Comparison of ENCODE assay signal across 24 mouse cellular contexts in the genomic region with DNA sequence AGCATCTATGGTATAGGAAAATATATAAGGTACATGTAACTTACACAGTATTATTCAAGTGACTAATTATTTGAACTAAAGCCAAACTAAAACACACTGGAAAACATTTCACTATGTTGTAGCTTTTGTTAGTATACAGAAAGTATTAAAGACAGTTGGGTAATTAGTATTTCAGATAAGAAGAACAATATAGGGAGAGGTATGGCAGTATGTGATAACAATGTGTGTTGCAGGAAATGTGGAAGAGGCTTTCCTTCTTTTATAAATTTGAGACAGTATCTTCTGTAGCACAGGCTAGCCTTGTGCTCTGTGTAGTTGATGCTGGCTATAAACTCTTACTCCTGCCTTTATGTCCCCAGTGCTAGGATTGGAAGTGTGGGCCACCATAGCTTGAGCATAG. TPM values are rescaled to one million over a fixed set of nuclear protein-coding genes. Genes with fewer than 3 reads are reported as not detected.
DNase-seq lines count a peak whose midpoint lies in the region; ATAC-seq and TF ChIP-seq lines count a peak whose summit lies in the region.
"Had no signal": no experiment of that assay in that cellular context is flagged by ENCODE, and none has a peak within 500 bp of the region (broad histone marks: within the 10 kb centered on the region; RNA-seq: fewer than 3 reads in every experiment).

No protein-coding gene starts in this region.

- peak overlapping the region; percentile 34; the same call in 1 of the 2 replicates for H3K27ac ChIP-seq in MEL (ENCODE audit: control insufficient read depth, low read depth, low read length)
- H3K27ac ChIP-seq in forebrain, embryonic 12.5 days, result no peak overlapping the region

- peaks cover 3 to 7% of the 10 kb centered on the region in 2 experiments for H3K4me1 ChIP-seq in MEL (ENCODE audit: control insufficient read depth in 1 of 2, insufficient read depth in 2 of 2, low read length in 2 of 2)
- no peaks in the 10 kb centered on the region for H3K4me1 ChIP-seq in forebrain, embryonic 12.5 days

- H3K4me2 ChIP-seq in forebrain, embryonic 12.5 days, result no peak overlapping the region

- no peak for TF ChIP-seq RAD21 in MEL (IDR thresholded peaks at IDR 0.05; ENCODE audit: low read depth, low read length)

- peak; percentile 40 for DNase-seq in MEL (ENCODE audit: low read depth, low spot score)
- peak; percentile 14 for DNase-seq in MEL-GATA-1-ER (ENCODE audit: extremely low read depth, low read depth)
- DNase-seq in gastrocnemius, postnatal 25 days, result no peak
- no peak for DNase-seq in frontal cortex, postnatal 10 days (ENCODE audit: low spot score in 2 of 2)
- DNase-seq in gastrocnemius, postnatal 4 days (ENCODE audit: low spot score in 2 of 2), result no peak
- DNase-seq: adrenal gland, adult 2 months; adrenal gland, adult 8-10 months; adrenal gland, postnatal 10 days; adrenal gland, postnatal 14 days; adrenal gland, postnatal 25 days; adrenal gland, postnatal 36 days; B cell, adult 2 months; cerebellum, adult 11 months; cerebellum, adult 11-12 months; cerebellum, adult 18-20 months; cerebellum, adult 2 months had no signal

- peak; percentile 76 for TF ChIP-seq EP300 in MEL (IDR thresholded peaks at IDR 0.05; ENCODE audit: low read depth in 1 of 2, low read length in 2 of 2)

- no peaks in the 10 kb centered on the region for H3K27me3 ChIP-seq in MEL (ENCODE audit: control insufficient read depth in 1 of 2, insufficient read depth in 2 of 2, low read length in 2 of 2)
- H3K27me3 ChIP-seq in forebrain, embryonic 12.5 days, result no peaks in the 10 kb centered on the region
- H3K27me3 ChIP-seq: CH12.LX, Patski had no signal

- H3K36me3 ChIP-seq in MEL (ENCODE audit: control insufficient read depth in 1 of 2, insufficient read depth in 2 of 2, low read length in 2 of 2), result peaks cover 15 to 27% of the 10 kb centered on the region in 2 experiments
- H3K36me3 ChIP-seq in forebrain, embryonic 12.5 days (replicated peaks), result peaks cover 68% of the 10 kb centered on the region

- no peak for TF ChIP-seq POLR2A in MEL (IDR thresholded peaks at IDR 0.05; ENCODE audit: control insufficient read depth in 1 of 2, insufficient read depth in 1 of 2, low read depth in 1 of 2, low read length in 2 of 2, poor library complexity in 1 of 2)

- no peaks in the 10 kb centered on the region for H3K9me3 ChIP-seq in MEL (replicated peaks; ENCODE audit: insufficient read depth, low read length)
- no peaks in the 10 kb centered on the region for H3K9me3 ChIP-seq in forebrain, embryonic 12.5 days
- H3K9me3 ChIP-seq: G1E had no signal

- H3K9ac ChIP-seq in MEL (ENCODE audit: control insufficient read depth, low read depth, low read length, poor library complexity, severe bottlenecking), result no peak overlapping the region
- H3K9ac ChIP-seq in forebrain, embryonic 12.5 days, result no peak overlapping the region

- peak; percentile 33 for ATAC-seq in megakaryocyte progenitor cell, adult 5-6 weeks (replicated peaks; ENCODE audit: poor library complexity)
- 0 out of 2 replicates have a peak, but pooled peaks have one; percentile 23 for ATAC-seq in megakaryocyte-erythroid progenitor cell, adult 5-6 weeks (replicated peaks; ENCODE audit: low FRiP score, low TSS enrichment, poor library complexity, severe bottlenecking)
- ATAC-seq in forebrain, embryonic 12.5 days (ENCODE audit: low FRiP score), result no peak
- ATAC-seq: activated CD4-positive, CD25-positive, alpha-beta regulatory T cell, adult 4 months; CD4-positive, CD25-positive, alpha-beta regulatory T cell, adult 4 months; Patski had no signal

- H3K79me2 ChIP-seq in MEL (ENCODE audit: control insufficient read depth, insufficient read depth, low read length, poor library complexity), result no peaks in the 10 kb centered on the region

- no peak overlapping the region for H3K4me3 ChIP-seq in MEL (ENCODE audit: control insufficient read depth in 1 of 2, insufficient read depth in 1 of 2, low read depth in 2 of 2, low read length in 2 of 2)
- H3K4me3 ChIP-seq in forebrain, embryonic 12.5 days (replicated peaks), result no peak overlapping the region

- TF ChIP-seq CTCF in MEL (IDR thresholded peaks at IDR 0.05 in 2 of 3, conservative IDR thresholded peaks at IDR 0.05 in 1 of 3; ENCODE audit: control insufficient read depth in 1 of 3, insufficient read depth in 1 of 3, low read depth in 2 of 3, low read length in 3 of 3, poor library complexity in 1 of 3, severe bottlenecking in 1 of 3), result no peak

TF ChIP-seq in MEL, 35 proteins besides CTCF, POLR2A, EP300 and RAD21:
- no peak for TF ChIP-seq RCOR1 (IDR thresholded peaks at IDR 0.05; ENCODE audit: low read depth, low read length)
- TF ChIP-seq POLR2AphosphoS2 (IDR thresholded peaks at IDR 0.05; ENCODE audit: low read length), result no peak
- TF ChIP-seq TCF12 (IDR thresholded peaks at IDR 0.05; ENCODE audit: low read depth, low read length), result peak; percentile 42; the same call in 1 of the 2 replicates
- TF ChIP-seq NELFE (IDR thresholded peaks at IDR 0.05; ENCODE audit: low read depth, low read length), result no peak
- no peak for TF ChIP-seq CHD2 (IDR thresholded peaks at IDR 0.05; ENCODE audit: low read length)
- peak; percentile 10; the same call in 1 of the 2 replicates for TF ChIP-seq ETS1 (IDR thresholded peaks at IDR 0.05; ENCODE audit: low read depth, low read length)
- TF ChIP-seq MYC (IDR thresholded peaks at IDR 0.05; ENCODE audit: low read depth, low read length), result 0 out of 2 replicates have a peak, but pooled peaks have one; percentile 32
- TF ChIP-seq MXI1 (IDR thresholded peaks at IDR 0.05; ENCODE audit: low read depth, low read length), result no peak
- TF ChIP-seq SIN3A (IDR thresholded peaks at IDR 0.05; ENCODE audit: low read length), result 0 out of 2 replicates have a peak, but pooled peaks have one; percentile 16
- TF ChIP-seq KAT2A (conservative IDR thresholded peaks at IDR 0.05; ENCODE audit: low read depth, low read length), result no peak
- peak; percentile 50 for TF ChIP-seq TAL1 (IDR thresholded peaks at IDR 0.05; ENCODE audit: low read length)
- TF ChIP-seq GATA1 (IDR thresholded peaks at IDR 0.05; ENCODE audit: low read depth, low read length), result peak; percentile 69
- TF ChIP-seq POLR2AphosphoS5 (IDR thresholded peaks at IDR 0.05; ENCODE audit: borderline replicate concordance, low read depth, low read length), result no peak
- TF ChIP-seq MEF2A (IDR thresholded peaks at IDR 0.05; ENCODE audit: extremely low read depth, insufficient replicate concordance, low read depth, low read length, poor library complexity, severe bottlenecking), result no peak
TF ChIP-seq in MEL: peak in this region for 6.

RNA-seq across cellular contexts. Expression of a gene that starts 22.7 kb away (rescaled TPM):
- 2.4 and 3.0 TPM in 2 replicates for total RNA-seq in MEL (2012; rRNA removed)
- polyA plus RNA-seq in MEL (2012; ENCODE audit: insufficient read depth in 1 of 2, insufficient read length in 2 of 2, low read depth in 1 of 2, low replicate concordance in 2 of 2, missing spikeins in 1 of 2), result 1 to 10 TPM in 1 of 2 experiments, not detected in 1; 7.5 TPM
- total RNA-seq in megakaryocyte progenitor cell, adult 5-6 weeks (2015), result 3.1 and 4.9 TPM in 2 replicates
- 2.2 and 2.6 TPM in 2 replicates for total RNA-seq in megakaryocyte progenitor cell, adult 5-6 weeks (2017)
- 0.50 and 4.7 TPM in 2 replicates for total RNA-seq in megakaryocyte-erythroid progenitor cell, adult 5-6 weeks (2014; fragmentation: Nextera tagmentation)
- total RNA-seq in megakaryocyte-erythroid progenitor cell, adult 5-6 weeks (2017), result 2.0 TPM in 1 of 2 replicates, not detected in the other
- 405 and 443 TPM in 2 replicates for polyA plus RNA-seq in forebrain, embryonic 12.5 days (2016; fragmentation: Nextera tagmentation; extraction: Ambion mirVana)
- 10 to 100 TPM; 32.6 to 33.3 TPM for total RNA-seq in gastrocnemius, postnatal 25 days (2021)
- 100 to 1,000 TPM; 113 TPM for total RNA-seq in gastrocnemius, postnatal 4 days (2021)

RNA-seq across cellular contexts. Expression of a gene that starts 35.8 kb away (rescaled TPM):
- not detected in 2 replicates for total RNA-seq in MEL (2012; rRNA removed)
- polyA plus RNA-seq in MEL (2012; ENCODE audit: insufficient read depth in 1 of 2, insufficient read length in 2 of 2, low read depth in 1 of 2, low replicate concordance in 2 of 2, missing spikeins in 1 of 2), result under 1 TPM in 1 of 2 experiments, not detected in 1; 0.21 TPM
- not detected in 2 replicates for total RNA-seq in megakaryocyte progenitor cell, adult 5-6 weeks (2015)
- total RNA-seq in megakaryocyte progenitor cell, adult 5-6 weeks (2017), result not detected in 2 replicates
- not detected in 2 replicates for total RNA-seq in megakaryocyte-erythroid progenitor cell, adult 5-6 weeks (2014; fragmentation: Nextera tagmentation)
- not detected in 2 replicates for total RNA-seq in megakaryocyte-erythroid progenitor cell, adult 5-6 weeks (2017)
- polyA plus RNA-seq in forebrain, embryonic 12.5 days (2016; fragmentation: Nextera tagmentation; extraction: Ambion mirVana), result 1.6 and 2.3 TPM in 2 replicates
- 1,000 to 10,000 TPM; 5,450 to 5,866 TPM for total RNA-seq in gastrocnemius, postnatal 25 days (2021)
- total RNA-seq in gastrocnemius, postnatal 4 days (2021), result 1,000 to 10,000 TPM; 2,015 to 2,024 TPM
- total RNA-seq: adrenal gland, postnatal 25 days; G1E had no signal
- polyA plus RNA-seq: activated CD4-positive, CD25-positive, alpha-beta regulatory T cell, adult 4 months; CD4-positive, CD25-positive, alpha-beta regulatory T cell, adult 4 months; G1E had no signal

RNA-seq across cellular contexts. Expression of a gene that starts 36.0 kb away (rescaled TPM):
- total RNA-seq in MEL (2012; rRNA removed), result 31.7 and 32.1 TPM in 2 replicates
- 10 to 100 TPM; 45.8 to 49.0 TPM for polyA plus RNA-seq in MEL (2012; ENCODE audit: insufficient read depth in 1 of 2, insufficient read length in 2 of 2, low read depth in 1 of 2, low replicate concordance in 2 of 2, missing spikeins in 1 of 2)
- total RNA-seq in megakaryocyte progenitor cell, adult 5-6 weeks (2015), result 26.0 and 46.0 TPM in 2 replicates
- total RNA-seq in megakaryocyte progenitor cell, adult 5-6 weeks (2017), result 93.6 and 140 TPM in 2 replicates
- total RNA-seq in megakaryocyte-erythroid progenitor cell, adult 5-6 weeks (2014; fragmentation: Nextera tagmentation), result 106 and 110 TPM in 2 replicates
- total RNA-seq in megakaryocyte-erythroid progenitor cell, adult 5-6 weeks (2017), result 132 and 142 TPM in 2 replicates
- polyA plus RNA-seq in forebrain, embryonic 12.5 days (2016; fragmentation: Nextera tagmentation; extraction: Ambion mirVana), result 139 and 143 TPM in 2 replicates
- 100 to 1,000 TPM; 131 to 159 TPM for total RNA-seq in gastrocnemius, postnatal 25 days (2021)
- 100 to 1,000 TPM; 139 to 169 TPM for total RNA-seq in gastrocnemius, postnatal 4 days (2021)

RNA-seq across cellular contexts. Expression of a gene that starts 57.4 kb away (rescaled TPM):
- total RNA-seq in MEL (2012; rRNA removed), result 26.3 and 27.7 TPM in 2 replicates
- polyA plus RNA-seq in MEL (2012; ENCODE audit: insufficient read depth in 1 of 2, insufficient read length in 2 of 2, low read depth in 1 of 2, low replicate concordance in 2 of 2, missing spikeins in 1 of 2), result 10 to 100 TPM in 1 of 2 experiments, not detected in 1; 53.6 TPM
- total RNA-seq in megakaryocyte progenitor cell, adult 5-6 weeks (2015), result 24.2 and 24.9 TPM in 2 replicates
- 31.2 and 38.4 TPM in 2 replicates for total RNA-seq in megakaryocyte progenitor cell, adult 5-6 weeks (2017)
- total RNA-seq in megakaryocyte-erythroid progenitor cell, adult 5-6 weeks (2014; fragmentation: Nextera tagmentation), result 31.6 and 53.9 TPM in 2 replicates
- total RNA-seq in megakaryocyte-erythroid progenitor cell, adult 5-6 weeks (2017), result 45.1 and 48.2 TPM in 2 replicates
- 157 and 162 TPM in 2 replicates for polyA plus RNA-seq in forebrain, embryonic 12.5 days (2016; fragmentation: Nextera tagmentation; extraction: Ambion mirVana)
- 10 to 100 TPM; 76.0 to 82.5 TPM for total RNA-seq in gastrocnemius, postnatal 25 days (2021)
- total RNA-seq in gastrocnemius, postnatal 4 days (2021), result 100 to 1,000 TPM; 130 to 147 TPM

Comparison
In these comparisons a context has a peak if more than half of its experiments do, and no peak if none do; other contexts are left out.
1. DNase-seq: peak in MEL (single experiment) and MEL-GATA-1-ER (single experiment); none in gastrocnemius, postnatal 25 days (single experiment), frontal cortex, postnatal 10 days (0 of 2) and gastrocnemius, postnatal 4 days (0 of 2).
2. RNA of a gene that starts 35.8 kb away (total RNA-seq): 5,450 to 5,866 TPM in gastrocnemius, postnatal 25 days and 2,015 to 2,024 TPM in gastrocnemius, postnatal 4 days; not detected in MEL, not detected in megakaryocyte progenitor cell, adult 5-6 weeks and not detected in megakaryocyte-erythroid progenitor cell, adult 5-6 weeks; every median in the first group is over 1,000 times any median in the second.